Mouse (Mus musculus): ENCODE results near the gene Nabp2.
A peak's percentile ranks its signal among the peaks of the same experiment; 100 is the strongest.

Nabp2 gene

GRCm38 (mm10) chr10:128411211-128412054 lies at the start of gene Nabp2, which contains the start of gene Rnf41:
Nabp2 (minus strand) TSS chr10:128411492.
Rnf41 (plus strand) TSS chr10:128411657.
- DNase-seq (ENCODE audit: low read depth, low spot score), result peak; percentile 90

- no peak for DNase-seq (ENCODE audit: low read depth, low spot score)
Measured at GRCm38 (mm10) chr10:128460270-128460630, 49.0 kb upstream of the Nabp2 start.

- DNase-seq (ENCODE audit: low read depth, low spot score), result no peak
Measured at GRCm38 (mm10) chr10:128459409-128460269, 48.3 kb upstream of the Nabp2 start.

DNA sequence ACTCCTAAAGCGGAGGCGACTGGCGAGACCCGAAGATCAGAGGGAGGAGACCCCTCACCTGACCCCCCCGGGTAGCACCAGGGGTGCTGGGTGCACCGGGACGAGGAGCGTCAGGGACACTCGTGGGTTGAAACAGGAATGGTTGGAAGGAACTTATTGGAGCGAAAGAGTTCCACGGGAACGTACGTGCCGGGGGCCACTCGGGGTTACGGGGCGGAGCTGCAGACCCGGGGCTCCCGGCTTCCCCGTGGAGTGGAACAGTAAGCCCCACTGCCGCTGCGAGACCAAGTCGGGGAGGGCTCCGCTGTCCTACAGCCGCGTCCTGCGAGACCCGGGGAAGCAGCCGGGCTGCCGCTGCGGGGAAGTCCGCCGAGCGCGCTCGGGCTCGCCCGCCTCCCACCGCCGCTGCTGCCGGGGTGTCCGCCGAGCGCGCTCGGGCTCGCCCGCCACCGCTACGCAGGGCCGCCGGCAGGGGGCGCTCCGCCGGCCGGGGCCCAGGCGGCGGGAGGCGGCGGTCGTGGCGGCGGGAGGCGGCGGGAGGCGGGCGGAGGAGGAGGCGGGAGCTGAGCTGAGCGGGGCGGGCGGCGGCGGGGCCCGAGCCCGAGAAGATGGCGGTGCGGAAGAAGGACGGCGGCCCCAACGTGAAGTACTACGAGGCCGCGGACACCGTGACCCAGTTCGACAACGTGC lies 47.6 kb upstream of the Nabp2 start, which contains the start of gene Smarcc2:
Gene Smarcc2, plus strand, starts transcription at position 530 of the 690 bp plus-strand sequence.
- DNase-seq (ENCODE audit: low read depth, low spot score), result peak; percentile 55

- DNase-seq (ENCODE audit: low read depth, low spot score), result peak; percentile 66
Measured at GRCm38 (mm10) chr10:128458348-128458718, 47.0 kb upstream of the Nabp2 start.

DNA sequence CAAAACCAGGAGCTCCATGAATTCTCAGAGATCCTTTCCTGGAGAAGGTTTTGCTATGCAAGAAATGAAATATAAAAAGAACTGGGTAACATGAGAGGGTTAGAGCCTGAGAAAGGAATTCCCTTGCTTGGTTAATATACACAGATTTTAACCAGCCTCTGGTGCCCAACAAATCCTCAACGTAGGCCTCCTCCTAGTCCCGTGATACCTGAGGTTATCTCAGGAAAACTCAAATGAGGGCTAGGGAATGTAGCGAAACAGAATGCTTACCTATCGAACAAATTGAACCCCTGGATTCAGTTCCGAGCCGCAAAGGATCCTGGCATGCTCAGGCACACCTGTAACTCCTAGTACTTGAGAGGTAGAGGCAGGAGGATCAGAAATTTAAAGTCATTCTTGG lies 46.4 kb upstream of the Nabp2 start:
- no peak for DNase-seq (ENCODE audit: low read depth, low spot score)

- peak; percentile 61 for DNase-seq (ENCODE audit: low read depth, low spot score)
Measured at GRCm38 (mm10) chr10:128455280-128455679, 44.0 kb upstream of the Nabp2 start.

DNA sequence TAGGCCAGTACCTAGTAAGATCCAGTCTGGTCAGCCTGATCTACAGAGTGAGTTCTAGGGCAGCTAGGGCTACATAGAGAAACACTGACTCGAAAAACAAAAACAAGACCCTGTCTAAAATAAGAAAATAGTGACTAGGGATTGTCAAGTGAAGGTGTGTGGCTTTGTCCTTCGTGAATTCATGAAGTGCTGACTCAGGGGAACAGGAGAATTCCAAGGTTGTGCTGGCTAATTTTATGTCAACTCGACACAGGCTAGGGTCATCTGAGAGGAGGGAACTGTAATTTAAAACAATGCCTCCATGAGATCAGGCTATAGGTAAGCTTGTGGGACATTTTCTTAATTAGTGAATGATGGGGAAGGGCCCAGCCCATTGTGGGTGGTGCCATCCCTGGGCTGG lies 43.2 kb upstream of the Nabp2 start:
- DNase-seq (ENCODE audit: low read depth, low spot score), result no peak

GRCm38 (mm10) chr10:128451014-128451413 lies 39.7 kb upstream of the Nabp2 start:
- no peak for DNase-seq (ENCODE audit: low read depth, low spot score)

DNA sequence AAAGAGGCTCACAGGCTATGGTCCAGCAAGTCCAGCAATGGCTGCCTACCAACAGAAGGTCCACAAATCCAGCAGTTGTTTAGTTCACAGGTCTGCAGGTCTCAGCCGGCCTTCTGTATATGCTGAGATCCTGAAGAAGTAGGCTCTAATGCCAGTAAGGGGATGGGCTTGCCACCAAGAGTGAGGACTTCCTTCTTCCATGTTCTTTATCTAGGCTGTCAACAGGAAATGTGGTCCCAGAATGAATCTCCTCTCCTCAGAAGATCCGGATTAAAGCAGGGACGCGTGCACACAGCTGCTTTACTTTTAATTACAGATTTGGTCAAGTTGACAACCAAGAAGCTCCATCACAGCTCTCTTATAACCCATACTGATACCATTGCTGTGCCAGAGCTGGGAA lies 34.1 kb upstream of the Nabp2 start:
- no peak for DNase-seq (ENCODE audit: low read depth, low spot score)

DNA sequence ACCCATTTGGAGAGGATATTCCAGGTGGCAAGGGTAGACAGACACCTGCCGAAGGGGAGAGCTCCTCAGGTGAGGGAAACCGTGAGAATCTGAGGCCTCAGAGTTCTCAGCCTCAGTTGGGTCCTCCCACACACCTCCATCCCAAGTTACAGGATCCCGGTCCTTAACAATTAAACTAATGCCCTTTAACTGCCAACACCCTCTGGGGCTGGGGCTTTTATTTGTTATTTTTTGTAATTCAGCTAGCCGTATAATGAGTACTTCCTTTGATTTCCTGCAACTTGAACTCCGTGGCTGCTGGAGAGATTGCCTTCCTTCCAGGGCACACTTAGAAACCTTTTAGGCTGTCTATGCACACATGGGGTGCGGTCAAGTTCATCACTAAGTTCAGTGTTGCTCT lies 33.1 kb upstream of the Nabp2 start:
- no peak for DNase-seq (ENCODE audit: low read depth, low spot score)

DNA sequence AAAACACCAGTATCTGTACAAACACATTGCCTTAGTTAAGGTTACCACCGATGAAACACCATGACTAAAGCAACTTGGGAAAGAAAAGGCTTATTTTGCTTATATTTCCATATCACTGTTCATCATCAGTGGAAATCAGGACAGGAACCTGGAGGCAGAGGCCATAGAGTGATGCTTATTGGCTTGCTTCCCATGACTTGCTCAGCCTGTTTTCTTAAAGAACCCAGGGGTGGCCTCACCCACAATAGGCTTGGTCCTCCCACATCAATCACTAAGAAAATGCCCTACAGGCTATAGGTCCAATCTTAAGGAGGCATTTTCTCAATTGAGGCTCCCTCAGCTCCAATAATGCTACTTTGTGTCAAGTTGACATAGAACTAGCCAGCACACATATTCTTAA lies 31.4 kb upstream of the Nabp2 start:
- DNase-seq (ENCODE audit: low read depth, low spot score), result no peak

DNA sequence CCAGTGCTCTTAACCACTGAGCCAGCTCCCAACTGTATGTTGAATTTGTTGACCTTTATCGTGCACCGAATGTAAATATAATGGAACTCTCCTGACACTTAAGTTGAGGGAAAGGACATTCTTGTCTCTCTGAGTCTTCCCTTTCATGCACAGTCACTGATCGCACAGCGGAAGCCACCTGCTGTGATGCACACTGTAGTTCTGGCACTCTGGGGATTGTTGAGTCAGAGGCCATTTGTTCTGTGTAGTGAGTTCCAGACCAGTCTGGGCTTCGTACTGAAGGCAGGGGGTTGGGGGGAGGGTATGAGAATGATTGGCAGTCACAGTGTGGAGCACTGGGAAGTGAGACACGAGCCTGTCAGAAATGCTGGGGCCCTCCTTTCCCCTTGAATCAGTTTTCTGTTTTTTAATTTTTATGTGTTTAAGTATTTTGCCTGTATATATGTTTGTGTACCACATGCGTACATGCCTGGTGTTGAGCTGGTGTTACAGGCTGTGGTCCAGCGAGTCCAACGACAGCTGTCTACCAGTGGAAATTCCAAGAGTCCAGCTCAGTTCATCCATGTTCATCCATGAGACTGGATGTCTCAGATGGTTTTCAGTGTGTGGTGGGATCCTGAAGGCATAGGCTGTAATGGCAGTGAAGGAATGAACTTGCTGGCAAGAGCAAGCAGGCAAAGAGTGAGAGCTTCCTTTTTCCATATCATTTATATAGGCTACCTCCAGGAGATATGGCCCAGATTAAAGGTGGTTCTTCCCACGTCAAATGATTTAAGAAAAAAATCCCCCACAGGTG lies 30.2 kb upstream of the Nabp2 start:
- no peak for DNase-seq (ENCODE audit: low read depth, low spot score)

GRCm38 (mm10) chr10:128440407-128440806 lies 29.1 kb upstream of the Nabp2 start:
- DNase-seq (ENCODE audit: low read depth, low spot score), result no peak

- no peak for DNase-seq (ENCODE audit: low read depth, low spot score)
Measured at GRCm38 (mm10) chr10:128438675-128439279, 27.5 kb upstream of the Nabp2 start.

DNA sequence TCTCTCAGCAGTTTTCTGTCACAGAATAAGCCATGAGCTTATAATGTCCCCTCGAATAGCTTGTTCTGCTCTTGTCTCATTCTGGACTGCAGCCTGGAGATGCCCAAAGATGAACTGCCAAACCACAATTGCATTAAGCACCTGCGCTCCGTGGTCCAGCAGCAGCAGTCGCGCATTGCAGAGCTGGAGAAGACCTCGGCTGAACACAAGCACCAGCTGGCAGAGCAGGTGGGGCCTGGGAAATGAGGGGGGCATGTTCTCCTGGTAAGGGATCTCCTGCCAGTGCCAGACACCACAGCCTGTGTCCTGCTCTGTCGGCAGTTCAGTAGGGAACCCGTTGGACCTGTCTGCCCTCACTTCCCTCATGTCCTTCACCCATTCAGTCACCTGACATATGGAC lies 25.1 kb upstream of the Nabp2 start:
- no peak for DNase-seq (ENCODE audit: low read depth, low spot score)

GRCm38 (mm10) chr10:128435873-128436272 lies 24.6 kb upstream of the Nabp2 start:
- DNase-seq (ENCODE audit: low read depth, low spot score), result no peak

DNA sequence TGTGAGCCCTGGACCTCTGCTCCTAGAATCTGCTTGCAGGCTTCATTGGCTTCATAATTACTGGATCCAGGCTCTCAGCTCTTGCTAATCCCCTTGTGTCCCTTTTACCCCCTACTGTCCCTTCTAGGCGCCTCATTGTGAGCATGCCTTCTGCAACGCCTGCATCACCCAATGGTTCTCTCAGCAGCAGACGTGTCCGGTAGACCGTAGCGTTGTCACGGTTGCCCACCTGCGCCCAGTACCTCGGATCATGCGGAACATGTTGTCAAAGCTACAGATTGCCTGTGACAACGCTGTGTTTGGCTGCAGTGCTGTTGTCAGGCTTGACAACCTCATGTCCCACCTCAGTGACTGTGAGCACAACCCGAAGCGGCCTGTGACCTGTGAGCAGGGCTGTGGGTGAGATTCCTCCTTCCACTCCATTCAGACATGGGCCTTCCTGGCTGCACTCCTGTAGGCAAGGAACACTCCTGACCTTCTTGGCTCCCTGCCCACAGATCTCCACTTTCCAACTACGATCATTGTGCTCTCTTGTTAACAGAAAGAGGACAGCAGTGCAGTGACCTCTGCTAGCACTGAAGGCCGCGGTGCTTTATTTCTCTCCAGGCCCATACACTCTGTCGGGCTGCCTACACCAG lies 24.0 kb upstream of the Nabp2 start:
- no peak for DNase-seq (ENCODE audit: low read depth, low spot score)

DNA sequence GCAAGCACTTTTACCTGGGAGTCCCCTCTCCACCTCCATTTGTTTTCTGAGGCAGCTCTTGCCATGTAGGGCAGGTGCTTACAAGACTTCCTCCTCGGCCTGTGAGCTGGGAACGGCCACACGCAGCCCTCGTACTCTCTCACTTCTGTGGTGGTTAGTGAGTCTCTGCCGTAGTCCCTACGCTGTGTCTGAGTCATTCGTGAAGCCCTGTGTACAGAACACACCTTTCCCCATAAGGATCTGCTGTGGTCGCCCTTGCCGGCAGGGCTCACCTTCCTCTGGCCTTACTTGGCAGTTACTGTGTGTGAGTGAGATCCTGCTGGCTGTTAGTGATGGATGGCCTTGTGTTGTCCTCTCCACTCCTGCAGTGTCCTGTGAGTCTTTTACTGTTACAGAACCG lies 23.4 kb upstream of the Nabp2 start:
- DNase-seq (ENCODE audit: low read depth, low spot score), result no peak

- DNase-seq (ENCODE audit: low read depth, low spot score), result no peak
Measured at GRCm38 (mm10) chr10:128433417-128433816, 22.1 kb upstream of the Nabp2 start.

Data from brain, embryonic 18.5 days (tissue).